Mouse (Mus musculus) cerebellum, adult 11-12 months (tissue): ENCODE data around the gene Stard5.

Source experiments
- DNase-seq: peaks from one replicate; pipeline ENCODE4 v3.0.0; 2022

Stard5 gene

DNA sequence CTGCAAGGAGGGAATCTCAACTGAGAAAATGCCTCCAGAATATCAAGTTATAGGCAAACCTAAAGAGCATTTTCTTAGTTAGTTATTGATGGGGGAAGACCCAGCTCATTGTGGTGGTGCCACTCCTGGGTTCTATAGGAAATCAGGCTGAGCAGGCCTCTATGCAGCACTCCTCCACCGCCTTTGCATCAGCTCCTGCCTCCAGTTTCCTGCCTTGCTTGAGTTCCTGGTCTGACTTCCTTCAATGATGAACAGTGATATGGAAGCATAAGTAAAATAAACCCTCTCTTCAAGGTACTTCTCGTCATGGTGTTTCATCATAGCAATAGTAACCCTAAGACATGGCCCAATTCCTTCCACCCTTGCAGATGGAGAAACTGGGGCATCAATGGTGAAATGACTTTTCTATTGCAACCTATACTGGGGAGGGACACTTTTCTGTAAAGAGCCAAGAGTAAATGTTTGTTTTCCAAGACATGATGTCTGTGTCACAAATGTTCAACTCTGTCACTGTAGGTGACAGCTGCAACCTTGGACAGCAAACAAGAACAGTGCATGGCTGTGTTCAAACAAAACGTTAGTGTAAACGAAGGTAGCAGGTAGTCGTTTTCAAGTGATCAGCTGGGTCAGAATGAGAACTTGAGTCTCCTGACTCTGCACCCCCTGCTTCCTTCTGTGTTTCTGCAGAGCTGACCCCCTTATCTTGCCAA is 36.3 kb downstream of the Stard5 start:
- no peak for DNase-seq

DNA sequence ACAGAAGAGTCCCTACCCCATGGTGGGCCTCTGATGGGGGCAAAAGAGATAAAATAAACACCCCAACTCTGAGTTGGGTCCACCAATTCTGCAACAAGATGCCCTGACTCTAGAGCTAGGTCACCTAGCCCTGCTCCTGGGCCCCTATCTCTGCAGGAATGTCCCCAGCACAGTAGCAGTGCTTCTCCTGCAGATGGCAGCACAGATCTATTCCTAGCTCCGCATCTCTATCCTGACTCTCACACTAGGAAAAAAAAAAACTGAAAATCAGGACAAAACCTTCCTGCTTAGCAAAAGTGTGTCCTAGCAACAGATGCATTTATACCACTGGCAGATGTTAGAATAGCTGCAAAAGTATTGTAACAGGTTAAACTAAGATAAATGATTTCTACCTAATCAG is 37.0 kb downstream of the Stard5 start:
- DNase-seq: peak; percentile 55

DNA sequence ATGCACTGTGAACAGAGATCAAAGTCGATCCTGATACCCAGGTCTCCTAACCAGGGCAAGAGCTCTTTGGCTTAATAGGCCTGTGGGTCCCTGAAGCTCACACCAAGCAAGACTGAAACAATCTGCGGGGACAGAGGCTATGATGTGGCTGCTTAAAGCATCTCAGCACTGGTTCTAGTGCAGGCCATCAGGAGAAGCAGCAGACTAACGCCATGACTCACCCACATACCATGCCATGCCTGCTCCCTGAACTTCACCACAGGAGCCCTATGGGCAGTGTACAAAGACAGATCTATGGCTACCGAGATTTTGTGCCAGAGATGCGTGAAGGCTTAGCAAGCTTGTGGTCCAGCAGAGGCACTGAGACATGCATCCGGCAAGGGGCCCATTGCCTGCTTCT is 39.8 kb downstream of the Stard5 start:
- DNase-seq: no peak

DNA sequence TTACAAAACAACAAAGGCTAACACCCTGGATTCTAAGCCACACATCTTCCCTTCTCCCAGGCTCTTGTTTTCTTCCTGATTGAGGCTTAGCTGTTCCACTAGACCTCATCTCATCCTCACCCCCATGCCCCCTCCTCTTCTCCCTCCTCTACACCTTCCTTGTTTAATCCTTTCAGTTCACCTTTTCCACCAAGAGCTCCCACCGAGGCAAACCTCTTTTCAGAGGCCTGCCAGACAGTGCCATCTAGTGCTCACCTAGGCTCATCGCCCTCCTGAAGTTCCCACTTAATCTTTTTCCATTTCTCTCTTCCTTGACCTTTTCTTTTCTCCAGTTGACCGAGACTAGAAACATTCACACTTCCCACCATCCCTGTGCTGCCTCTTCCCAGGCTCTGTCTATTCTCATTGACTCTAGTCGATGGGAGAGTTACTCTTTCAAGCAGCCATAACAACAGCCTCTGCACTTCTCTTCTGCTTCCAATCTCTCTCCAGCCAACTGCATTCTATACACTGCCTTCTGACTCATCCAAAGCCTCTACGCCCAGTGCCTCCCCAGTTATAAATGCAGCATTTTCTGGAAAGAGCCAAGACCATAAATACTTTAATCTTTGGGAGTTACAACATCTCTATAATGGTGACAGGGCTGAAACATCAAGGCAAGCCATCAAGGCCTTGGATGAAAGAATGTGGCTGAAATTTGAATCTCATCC is 43.9 kb downstream of the Stard5 start:
- no peak for DNase-seq

- no peak for DNase-seq
Measured at GRCm38 (mm10) chr7:83677296-83677695, 45.5 kb downstream of the Stard5 start.

DNA sequence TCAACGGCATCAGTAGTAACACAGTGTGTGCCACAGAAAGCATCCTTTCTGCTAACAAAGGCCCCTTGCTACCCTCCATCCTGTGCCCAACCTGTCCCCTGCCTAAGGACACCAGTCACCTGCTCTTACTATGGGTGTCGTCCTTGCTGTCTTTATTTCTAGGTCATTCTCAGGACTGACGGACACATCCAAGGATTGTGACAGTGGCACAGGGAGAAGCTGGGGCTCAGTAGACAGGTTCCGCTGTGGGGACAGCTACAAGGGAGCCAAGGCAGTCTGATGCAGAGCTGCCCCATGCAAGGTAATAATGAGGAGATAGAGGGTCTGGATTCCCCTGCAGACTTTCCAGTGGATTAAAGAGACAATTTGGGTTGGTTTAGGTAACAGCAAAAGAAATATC is 46.7 kb downstream of the Stard5 start:
- DNase-seq: no peak

DNA sequence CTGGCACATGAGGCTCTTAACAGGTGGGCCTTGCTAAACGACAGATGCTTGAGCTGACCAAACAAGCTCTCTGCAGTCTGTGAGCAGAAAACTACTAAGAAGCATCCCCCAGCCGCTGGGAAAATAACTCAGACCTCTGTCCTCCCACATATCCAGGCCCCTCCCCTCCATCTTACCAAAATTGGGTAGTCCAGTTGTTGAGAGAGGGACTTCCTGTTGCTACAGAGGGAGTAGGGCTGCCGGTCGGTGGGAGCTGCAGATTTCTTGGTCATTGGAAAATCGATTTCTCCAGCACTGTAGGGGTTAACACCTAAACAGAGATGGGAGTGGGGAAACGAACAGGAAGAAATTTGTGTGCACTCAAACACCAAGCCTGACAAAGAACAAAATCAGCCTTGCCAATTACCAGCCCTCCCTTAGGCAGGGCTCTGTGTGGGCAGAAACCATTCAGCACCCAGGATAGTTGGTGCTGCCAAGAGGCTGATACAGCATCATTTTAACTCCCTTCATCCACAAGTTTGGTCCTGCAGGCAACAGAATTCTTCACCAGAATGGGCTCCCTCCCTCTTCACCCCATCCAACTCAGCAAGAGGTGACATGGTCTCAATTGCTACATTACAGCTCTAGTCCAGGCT is 51.0 kb downstream of the Stard5 start:
- no peak for DNase-seq

DNA sequence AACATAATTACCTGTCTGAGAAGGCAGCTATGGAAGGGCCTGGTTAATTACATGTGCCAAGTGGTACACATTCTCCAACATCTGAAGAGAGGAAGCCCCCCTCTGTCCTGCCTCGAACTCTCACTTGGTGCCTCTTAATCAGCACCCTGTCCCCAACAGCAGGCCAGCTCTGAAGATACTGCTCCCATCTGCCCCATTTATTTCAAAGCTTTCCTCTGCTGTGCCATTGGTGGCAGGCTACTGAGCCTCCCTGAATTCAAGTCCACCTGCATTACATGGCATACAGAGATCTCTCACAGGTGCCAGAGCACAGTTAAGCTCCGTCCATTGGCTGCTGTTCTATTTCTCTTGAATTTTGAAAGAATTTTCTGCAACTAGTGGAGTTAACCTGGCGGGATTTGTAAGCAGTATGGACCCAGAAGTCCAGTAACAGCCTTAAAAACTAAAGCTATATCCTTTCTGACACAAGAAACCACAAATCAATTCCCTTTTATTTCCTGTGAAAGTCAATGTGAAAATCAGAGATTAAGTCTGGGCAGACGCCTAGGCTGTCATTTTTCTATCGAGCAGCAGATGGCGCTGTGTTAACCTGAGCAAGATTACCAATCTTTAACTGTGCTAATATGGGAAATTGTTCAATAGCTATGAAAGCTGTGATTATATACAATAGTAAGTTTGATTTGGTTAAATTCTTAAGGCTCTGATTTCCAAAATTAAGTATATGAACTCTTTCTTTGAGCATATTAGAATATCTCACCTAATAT is 63.9 kb downstream of the Stard5 start:
- DNase-seq: no peak

DNA sequence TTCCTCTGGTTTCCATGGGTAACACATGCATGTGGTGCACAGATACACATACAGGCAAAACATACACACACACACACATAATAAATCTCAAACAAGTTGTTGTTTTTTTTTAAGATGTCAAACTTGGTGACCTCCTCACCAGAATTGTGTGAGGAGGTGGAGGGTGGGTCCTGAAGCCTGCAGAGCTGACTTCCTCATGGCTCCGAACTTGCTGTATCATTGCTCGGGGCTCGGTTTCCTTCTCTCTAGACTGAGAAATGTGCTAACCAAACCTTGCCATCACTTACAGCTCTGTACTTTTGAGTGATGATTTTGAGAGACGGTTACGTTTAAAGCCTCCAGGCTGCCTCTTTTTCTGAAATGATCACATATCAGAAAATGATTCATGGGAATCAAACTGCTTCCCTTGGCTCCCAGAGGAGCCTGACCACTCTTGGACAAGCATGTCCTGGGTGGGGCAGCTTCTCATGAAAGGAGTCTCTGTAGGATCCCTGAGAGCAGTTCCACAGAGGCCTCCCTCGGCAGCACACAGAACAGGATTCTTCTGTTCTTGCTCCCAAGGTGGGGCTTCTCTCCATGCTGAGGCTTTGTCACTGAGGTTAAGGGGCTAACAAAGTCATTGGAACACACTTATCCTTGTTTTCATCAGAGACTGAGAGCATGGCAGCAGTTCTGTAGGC is 67.4 kb downstream of the Stard5 start:
- DNase-seq: no peak
